Mouse (Mus musculus) heart, embryonic 11.5 days (tissue): ENCODE results near the gene Nuak1. TPM values are rescaled to one million over a fixed set of nuclear protein-coding genes. Genes with fewer than 3 reads are reported as not detected.

Source experiments
- ATAC-seq: fragments of 200-750 bp; cut with Nextera tagmentation; replicated peaks from 2 replicates; pipeline ENCODE4 v1.8.0; 2017; ENCODE audit warnings: moderate library complexity; ENCODE audit not compliant: insufficient number of reproducible peaks, low FRiP score, low TSS enrichment
- H3K27ac ChIP-seq: fragments of 300-500 bp; sonication (generic); 2 replicates; pipeline ENCODE4 v1.5.1; 2014; ENCODE audit warnings: mild to moderate bottlenecking, low read depth, low read length
- H3K27me3 ChIP-seq: fragments of 300-500 bp; sonication (generic); 2 replicates; pipeline ENCODE4 v1.6.1; 2014; ENCODE audit warnings: mild to moderate bottlenecking, low read length, mixed read lengths; ENCODE audit not compliant: control insufficient read depth, insufficient read depth
- H3K36me3 ChIP-seq: fragments of 300-500 bp; sonication (generic); 2 replicates; pipeline ENCODE4 v1.6.1; 2014; ENCODE audit warnings: mild to moderate bottlenecking, low read length, moderate library complexity, mixed read lengths; ENCODE audit not compliant: control insufficient read depth, insufficient read depth
- H3K4me1 ChIP-seq: fragments of 300-500 bp; sonication (generic); 2 replicates; pipeline ENCODE4 v1.6.1; 2014; ENCODE audit warnings: low read length; ENCODE audit not compliant: control insufficient read depth, insufficient read depth
- H3K4me2 ChIP-seq: fragments of 300-500 bp; sonication (generic); 2 replicates; pipeline ENCODE4 v1.6.1; 2014; ENCODE audit warnings: mild to moderate bottlenecking, moderate library complexity
- H3K4me3 ChIP-seq: fragments of 300-500 bp; sonication (generic); 2 replicates; pipeline ENCODE4 v1.5.1; 2014; ENCODE audit warnings: low read depth, low read length
- H3K9ac ChIP-seq: fragments of 300-500 bp; sonication (generic); 2 replicates; pipeline ENCODE4 v1.6.1; 2014; ENCODE audit warnings: mild to moderate bottlenecking, low read depth, low read length, moderate library complexity
- H3K9me3 ChIP-seq: fragments of 300-500 bp; sonication (generic); replicated peaks from 2 replicates; pipeline ENCODE4 v1.6.1; 2016; ENCODE audit warnings: low read length; ENCODE audit not compliant: control insufficient read depth
- WGBS: fragments of 180-500 bp; shearing (Covaris S2); extraction: QIAGEN DNeasy Blood & Tissue Kit; methylation state at CpG from one replicate; pipeline ENCODE4 v1.1.7; 2014; ENCODE audit not compliant: insufficient replicate concordance; 5-methylcytosine and 5-hydroxymethylcytosine counted together
- polyA plus RNA-seq: library from polyadenylated mRNA; unstranded; fragments of >200 nt; fragmentation: Nextera tagmentation; extraction: Ambion mirVana; gene quantifications from 2 replicates; pipeline ENCODE4 v1.2.1, GENCODE M21; 2014

The Nuak1 gene
- polyA plus RNA-seq, 1 experiment from 2014 or later: 3.0 TPM

GRCm38 (mm10) chr10:84387338-84387737 is 53.1 kb downstream of the Nuak1 start:
- H3K9ac ChIP-seq: peak overlapping the region; percentile 58; the same call in 1 of the 2 replicates

GRCm38 (mm10) chr10:84386625-84387242 is 53.7 kb downstream of the Nuak1 start:
- H3K27ac ChIP-seq: peak overlapping the region; percentile 46
- no peak overlapping the region for H3K4me3 ChIP-seq
- H3K9ac ChIP-seq: peak overlapping the region; percentile 34
- peak overlapping the region; percentile 57 for H3K4me2 ChIP-seq
- peaks cover 82% of the 10 kb centered on the region for H3K4me1 ChIP-seq
- H3K9me3 ChIP-seq: no peaks in the 10 kb centered on the region
- 38% methylated on average over 13 of the region's 13 CpGs for WGBS
- no peaks in the 10 kb centered on the region for H3K36me3 ChIP-seq
- no peak for ATAC-seq
- no peaks in the 10 kb centered on the region for H3K27me3 ChIP-seq

More at GRCm38 (mm10) chr10:84387338-84387737, 53.1 kb downstream of the Nuak1 start:
- Histone ChIP-seq H3K4me3 (no peak overlapping the region), H3K4me2 (peak overlapping the region; percentile 57), H3K4me1 (peaks cover 82% of the 10 kb centered on the region), H3K36me3 (no peaks in the 10 kb centered on the region), H3K9me3 (no peaks in the 10 kb centered on the region), H3K27me3 (no peaks in the 10 kb centered on the region), H3K27ac (peak overlapping the region; percentile 46)
- WGBS: 4% methylated on average over 4 of the region's 4 CpGs
- ATAC-seq: no peak

GRCm38 (mm10) chr10:84386214-84386613 is 54.2 kb downstream of the Nuak1 start:
- 67% methylated on average over 3 of the region's 3 CpGs for WGBS
- Histone ChIP-seq H3K4me3 (no peak overlapping the region), H3K4me2 (no peak overlapping the region), H3K9me3 (no peaks in the 10 kb centered on the region), H3K27ac (no peak overlapping the region), H3K27me3 (no peaks in the 10 kb centered on the region), H3K36me3 (no peaks in the 10 kb centered on the region), H3K4me1 (peaks cover 84% of the 10 kb centered on the region), H3K9ac (no peak overlapping the region)
- ATAC-seq: no peak

- Histone ChIP-seq H3K27me3 (no peaks in the 10 kb centered on the region), H3K9me3 (no peaks in the 10 kb centered on the region), H3K4me2 (no peak overlapping the region), H3K9ac (no peak overlapping the region), H3K4me3 (no peak overlapping the region), H3K36me3 (no peaks in the 10 kb centered on the region), H3K4me1 (peaks cover 78% of the 10 kb centered on the region), H3K27ac (no peak overlapping the region)
- no peak for ATAC-seq
- 67% methylated on average over 9 of the region's 9 CpGs for WGBS
Observed at GRCm38 (mm10) chr10:84384761-84385160, 55.6 kb downstream of the Nuak1 start.

GRCm38 (mm10) chr10:84382900-84383883 is 57.2 kb downstream of the Nuak1 start:
- H3K4me1 ChIP-seq: peaks cover 62% of the 10 kb centered on the region
- no peaks in the 10 kb centered on the region for H3K27me3 ChIP-seq
- H3K27ac ChIP-seq: peak overlapping the region; percentile 84
- no peaks in the 10 kb centered on the region for H3K36me3 ChIP-seq
- peak; percentile 49; the same call in 1 of the 2 replicates for ATAC-seq
- no peaks in the 10 kb centered on the region for H3K9me3 ChIP-seq
- peak overlapping the region; percentile 30 for H3K4me2 ChIP-seq
- no peak overlapping the region for H3K4me3 ChIP-seq
- WGBS: 7% methylated on average over 17 of the region's 17 CpGs
- H3K9ac ChIP-seq: no peak overlapping the region

GRCm38 (mm10) chr10:84381276-84381798 is 59.1 kb downstream of the Nuak1 start:
- H3K9ac ChIP-seq: no peak overlapping the region

GRCm38 (mm10) chr10:84379366-84379765 is 61.0 kb downstream of the Nuak1 start:
- Histone ChIP-seq H3K9me3 (no peaks in the 10 kb centered on the region), H3K27ac (no peak overlapping the region), H3K27me3 (no peaks in the 10 kb centered on the region), H3K4me3 (no peak overlapping the region), H3K9ac (no peak overlapping the region), H3K4me1 (peaks cover 25% of the 10 kb centered on the region), H3K36me3 (peaks cover 9% of the 10 kb centered on the region), H3K4me2 (no peak overlapping the region)
- ATAC-seq: no peak
- WGBS: 93% methylated on average over 1 of the region's 1 CpGs

More at GRCm38 (mm10) chr10:84381276-84381798, 59.1 kb downstream of the Nuak1 start:
- no peak overlapping the region for H3K4me3 ChIP-seq
- ATAC-seq: no peak
- H3K27me3 ChIP-seq: no peaks in the 10 kb centered on the region
- peaks cover 44% of the 10 kb centered on the region for H3K4me1 ChIP-seq
- H3K4me2 ChIP-seq: no peak overlapping the region
- WGBS: 66% methylated on average over 2 of the region's 2 CpGs
- no peaks in the 10 kb centered on the region for H3K36me3 ChIP-seq
- no peak overlapping the region for H3K27ac ChIP-seq
- H3K9me3 ChIP-seq: no peaks in the 10 kb centered on the region

- no peak for ATAC-seq
- Histone ChIP-seq H3K36me3 (peaks cover 14% of the 10 kb centered on the region), H3K4me1 (peaks cover 11% of the 10 kb centered on the region), H3K4me2 (no peak overlapping the region), H3K4me3 (no peak overlapping the region), H3K9ac (no peak overlapping the region), H3K27me3 (no peaks in the 10 kb centered on the region), H3K27ac (no peak overlapping the region), H3K9me3 (no peaks in the 10 kb centered on the region)
- WGBS: 91% methylated on average over 11 of the region's 11 CpGs
Observed at GRCm38 (mm10) chr10:84377956-84378355, 62.4 kb downstream of the Nuak1 start.
